Mouse (Mus musculus): ENCODE data around the gene Olfr286. TPM values are rescaled to one million over a fixed set of nuclear protein-coding genes. Genes with fewer than 3 reads are reported as not detected.
A peak's percentile ranks its signal among the peaks of the same experiment; 100 is the strongest.

Gene Olfr286
- polyA plus RNA-seq, 1 experiment from 2014 or later: not detected

GRCm38 (mm10) chr15:98214130-98214529, 20.1 kb downstream of the Olfr286 start:
- no peak overlapping the region for H3K27ac ChIP-seq (ENCODE audit: low read length)
- H3K9ac ChIP-seq (ENCODE audit: low read length): no peak overlapping the region
- H3K36me3 ChIP-seq (ENCODE audit: control insufficient read depth, insufficient read depth): no peaks in the 10 kb centered on the region
- H3K4me3 ChIP-seq (ENCODE audit: low read length): no peak overlapping the region
- 57% methylated on average over 5 of the region's 5 CpGs for WGBS
- H3K27me3 ChIP-seq (ENCODE audit: control insufficient read depth, insufficient read depth, low read length): no peaks in the 10 kb centered on the region
- no peaks in the 10 kb centered on the region for H3K9me3 ChIP-seq (replicated peaks; ENCODE audit: control insufficient read depth, low read length)
- no peak for ATAC-seq (replicated peaks; ENCODE audit: extremely low read depth, insufficient read depth, low FRiP score)
- no peak overlapping the region for H3K4me2 ChIP-seq (ENCODE audit: low read depth, low read length)
- H3K4me1 ChIP-seq (ENCODE audit: control insufficient read depth, insufficient read depth, low read length): peaks cover 4% of the 10 kb centered on the region; the same call in 1 of the 2 replicates

GRCm38 (mm10) chr15:98213336-98213870, 20.8 kb downstream of the Olfr286 start:
- no peak for ATAC-seq (replicated peaks; ENCODE audit: extremely low read depth, insufficient read depth, low FRiP score)
- H3K4me2 ChIP-seq (ENCODE audit: low read depth, low read length): no peak overlapping the region
- 60% methylated on average over 5 of the region's 5 CpGs for WGBS
- no peaks in the 10 kb centered on the region for H3K36me3 ChIP-seq (ENCODE audit: control insufficient read depth, insufficient read depth)
- no peaks in the 10 kb centered on the region for H3K27me3 ChIP-seq (ENCODE audit: control insufficient read depth, insufficient read depth, low read length)
- no peaks in the 10 kb centered on the region for H3K9me3 ChIP-seq (replicated peaks; ENCODE audit: control insufficient read depth, low read length)
- no peak overlapping the region for H3K4me3 ChIP-seq (ENCODE audit: low read length)
- H3K27ac ChIP-seq (ENCODE audit: low read length): no peak overlapping the region
- H3K4me1 ChIP-seq (ENCODE audit: control insufficient read depth, insufficient read depth, low read length): peaks cover 4% of the 10 kb centered on the region; the same call in 1 of the 2 replicates
- no peak overlapping the region for H3K9ac ChIP-seq (ENCODE audit: low read length)

GRCm38 (mm10) chr15:98209676-98210075, 24.6 kb downstream of the Olfr286 start:
- Histone ChIP-seq H3K4me1 (ENCODE audit: control insufficient read depth, insufficient read depth, low read length) (peaks cover 4% of the 10 kb centered on the region; the same call in 1 of the 2 replicates), H3K36me3 (ENCODE audit: control insufficient read depth, insufficient read depth) (no peaks in the 10 kb centered on the region), H3K4me2 (ENCODE audit: low read depth, low read length) (no peak overlapping the region), H3K9me3 (replicated peaks; ENCODE audit: control insufficient read depth, low read length) (no peaks in the 10 kb centered on the region), H3K9ac (ENCODE audit: low read length) (no peak overlapping the region), H3K27ac (ENCODE audit: low read length) (no peak overlapping the region), H3K27me3 (ENCODE audit: control insufficient read depth, insufficient read depth, low read length) (no peaks in the 10 kb centered on the region), H3K4me3 (ENCODE audit: low read length) (no peak overlapping the region)
- WGBS: 74% methylated on average over 7 of the region's 7 CpGs
- ATAC-seq (replicated peaks; ENCODE audit: extremely low read depth, insufficient read depth, low FRiP score): no peak

GRCm38 (mm10) chr15:98195442-98195841, 38.8 kb downstream of the Olfr286 start, which contains the start of gene Olfr288:
Olfr288 (minus strand) TSS chr15:98195542.
- H3K9ac ChIP-seq (ENCODE audit: low read length): no peak within 1 kb of the TSS
- WGBS: 67% methylated on average over 3 of the region's 3 CpGs
- H3K36me3 ChIP-seq (ENCODE audit: control insufficient read depth, insufficient read depth): no peaks in the 10 kb centered on the region
- no peak within 1 kb of the TSS for H3K4me3 ChIP-seq (ENCODE audit: low read length)
- no peaks in the 10 kb centered on the region for H3K27me3 ChIP-seq (ENCODE audit: control insufficient read depth, insufficient read depth, low read length)
- ATAC-seq (replicated peaks; ENCODE audit: extremely low read depth, insufficient read depth, low FRiP score): no peak
- H3K4me2 ChIP-seq (ENCODE audit: low read depth, low read length): no peak within 1 kb of the TSS
- no peak within 1 kb of the TSS for H3K27ac ChIP-seq (ENCODE audit: low read length)
- no peaks in the 10 kb centered on the region for H3K9me3 ChIP-seq (replicated peaks; ENCODE audit: control insufficient read depth, low read length)
- H3K4me1 ChIP-seq (ENCODE audit: control insufficient read depth, insufficient read depth, low read length): no peaks in the 10 kb centered on the region

GRCm38 (mm10) chr15:98184456-98184855, 49.8 kb downstream of the Olfr286 start:
- Histone ChIP-seq H3K4me2 (ENCODE audit: low read depth, low read length) (no peak overlapping the region), H3K9me3 (replicated peaks; ENCODE audit: control insufficient read depth, low read length) (no peaks in the 10 kb centered on the region), H3K4me3 (ENCODE audit: low read length) (no peak overlapping the region), H3K36me3 (ENCODE audit: control insufficient read depth, insufficient read depth) (no peaks in the 10 kb centered on the region), H3K9ac (ENCODE audit: low read length) (no peak overlapping the region), H3K27ac (ENCODE audit: low read length) (no peak overlapping the region), H3K4me1 (ENCODE audit: control insufficient read depth, insufficient read depth, low read length) (peaks cover 11% of the 10 kb centered on the region), H3K27me3 (ENCODE audit: control insufficient read depth, insufficient read depth, low read length) (no peaks in the 10 kb centered on the region)
- no peak for ATAC-seq (replicated peaks; ENCODE audit: extremely low read depth, insufficient read depth, low FRiP score)
- 41% methylated on average over 4 of the region's 4 CpGs for WGBS

GRCm38 (mm10) chr15:98181856-98182570, 52.2 kb downstream of the Olfr286 start:
- WGBS: 57% methylated on average over 12 of the region's 12 CpGs
- peak overlapping the region; percentile 81 for H3K4me2 ChIP-seq (ENCODE audit: low read depth, low read length)

GRCm38 (mm10) chr15:98181132-98181711, 53.0 kb downstream of the Olfr286 start:
- WGBS: 0% methylated on average over 30 of the region's 30 CpGs
- Histone ChIP-seq H3K4me1 (ENCODE audit: control insufficient read depth, insufficient read depth, low read length) (peaks cover 11% of the 10 kb centered on the region), H3K27ac (ENCODE audit: low read length) (peak overlapping the region; percentile 90), H3K4me2 (ENCODE audit: low read depth, low read length) (peak overlapping the region; percentile 81), H3K36me3 (ENCODE audit: control insufficient read depth, insufficient read depth) (no peaks in the 10 kb centered on the region), H3K9ac (ENCODE audit: low read length) (peak overlapping the region; percentile 72), H3K27me3 (ENCODE audit: control insufficient read depth, insufficient read depth, low read length) (no peaks in the 10 kb centered on the region), H3K4me3 (ENCODE audit: low read length) (peak overlapping the region; percentile 60), H3K9me3 (replicated peaks; ENCODE audit: control insufficient read depth, low read length) (no peaks in the 10 kb centered on the region)
- peak; percentile 97 for ATAC-seq (replicated peaks; ENCODE audit: extremely low read depth, insufficient read depth, low FRiP score)

More at GRCm38 (mm10) chr15:98181856-98182570, 52.2 kb downstream of the Olfr286 start:
- no peak for ATAC-seq (replicated peaks; ENCODE audit: extremely low read depth, insufficient read depth, low FRiP score)
- Histone ChIP-seq H3K27me3 (ENCODE audit: control insufficient read depth, insufficient read depth, low read length) (no peaks in the 10 kb centered on the region), H3K27ac (ENCODE audit: low read length) (peak overlapping the region; percentile 35), H3K4me1 (ENCODE audit: control insufficient read depth, insufficient read depth, low read length) (peaks cover 11% of the 10 kb centered on the region), H3K9ac (ENCODE audit: low read length) (peak overlapping the region; percentile 49; the same call in 1 of the 2 replicates), H3K9me3 (replicated peaks; ENCODE audit: control insufficient read depth, low read length) (no peaks in the 10 kb centered on the region), H3K4me3 (ENCODE audit: low read length) (peak overlapping the region; percentile 60; the same call in 1 of the 2 replicates), H3K36me3 (ENCODE audit: control insufficient read depth, insufficient read depth) (no peaks in the 10 kb centered on the region)

GRCm38 (mm10) chr15:98180567-98181131, 53.6 kb downstream of the Olfr286 start:
- Histone ChIP-seq H3K9ac (ENCODE audit: low read length) (peak overlapping the region; percentile 72), H3K27me3 (ENCODE audit: control insufficient read depth, insufficient read depth, low read length) (0 out of 2 replicates have a peak, but pooled peaks cover 2% of the 10 kb centered on the region), H3K4me2 (ENCODE audit: low read depth, low read length) (peak overlapping the region; percentile 81), H3K27ac (ENCODE audit: low read length) (peak overlapping the region; percentile 90), H3K4me1 (ENCODE audit: control insufficient read depth, insufficient read depth, low read length) (peaks cover 11% of the 10 kb centered on the region), H3K36me3 (ENCODE audit: control insufficient read depth, insufficient read depth) (no peaks in the 10 kb centered on the region), H3K9me3 (replicated peaks; ENCODE audit: control insufficient read depth, low read length) (no peaks in the 10 kb centered on the region), H3K4me3 (ENCODE audit: low read length) (peak overlapping the region; percentile 60)
- ATAC-seq (replicated peaks; ENCODE audit: extremely low read depth, insufficient read depth, low FRiP score): no peak
- 7% methylated on average over 26 of the region's 26 CpGs for WGBS

Data from heart, embryonic 16.5 days (tissue).